Mouse (Mus musculus) MEL (cell line): ENCODE results near the gene Hinfp. TPM values are rescaled to one million over a fixed set of nuclear protein-coding genes. Genes with fewer than 3 reads are reported as not detected.
A peak's percentile ranks its signal among the peaks of the same experiment; 100 is the strongest.
"Not testable (repeated sequence)": the region's sequence is repeated elsewhere in the genome, so short reads cannot be mapped to it uniquely, and the experiment has no call there.

ENCODE experiments used
- DNase-seq: peaks from one replicate; pipeline ENCODE4 v3.0.0; 2011; ENCODE audit warnings: low read depth, low spot score
- H3K27ac ChIP-seq: 2 replicates; pipeline ENCODE4 v1.5.1; 2012; ENCODE audit warnings: low read depth, mild to moderate bottlenecking, control low read depth, low read length, moderate library complexity; ENCODE audit not compliant: control insufficient read depth
- H3K27me3 ChIP-seq, 2 experiments: fragments of 150-350 bp in 1 of 2; sonication (generic) in 1 of 2; 2 replicates each; pipeline ENCODE4 v1.6.1; 2012; ENCODE audit warnings: low read length in 2 of 2, mild to moderate bottlenecking in 2 of 2, improper control_type of control experiment in 1 of 2, moderate library complexity in 1 of 2; ENCODE audit not compliant: insufficient read depth in 2 of 2, control insufficient read depth in 1 of 2
- H3K36me3 ChIP-seq, 2 experiments: 2 replicates each; pipeline ENCODE4 v1.6.1; 2012 to 2014; ENCODE audit warnings: low read length in 2 of 2, improper control_type of control experiment in 1 of 2, inconsistent platforms in 1 of 2, mild to moderate bottlenecking in 1 of 2; ENCODE audit not compliant: insufficient read depth in 2 of 2, control insufficient read depth in 1 of 2
- H3K4me1 ChIP-seq, 2 experiments: fragments of 150-350 bp in 1 of 2; sonication (generic) in 1 of 2; 2 replicates each; pipeline ENCODE4 v1.6.1; 2012; ENCODE audit warnings: low read length in 2 of 2, improper control_type of control experiment in 1 of 2, mild to moderate bottlenecking in 1 of 2; ENCODE audit not compliant: insufficient read depth in 2 of 2, control insufficient read depth in 1 of 2
- H3K4me3 ChIP-seq, 2 experiments: fragments of 150-350 bp in 1 of 2; sonication (generic) in 1 of 2; 2 replicates each; pipeline ENCODE4 v1.5.1; 2012; ENCODE audit warnings: low read depth in 2 of 2, low read length in 2 of 2, mild to moderate bottlenecking in 2 of 2, moderate library complexity in 2 of 2, control low read depth in 1 of 2, improper control_type of control experiment in 1 of 2; ENCODE audit not compliant: control insufficient read depth in 1 of 2, insufficient read depth in 1 of 2
- H3K79me2 ChIP-seq: 2 replicates; pipeline ENCODE4 v1.6.1; 2012; ENCODE audit warnings: mild to moderate bottlenecking, low read length, moderate library complexity; ENCODE audit not compliant: control insufficient read depth, poor library complexity, insufficient read depth
- H3K9ac ChIP-seq: 2 replicates; pipeline ENCODE4 v1.6.1; 2012; ENCODE audit warnings: low read depth, mild to moderate bottlenecking, control low read depth, low read length, moderate library complexity; ENCODE audit not compliant: control insufficient read depth, poor library complexity, severe bottlenecking
- H3K9me3 ChIP-seq: fragments of 150-350 bp; sonication (generic); replicated peaks from 2 replicates; pipeline ENCODE4 v1.6.1; 2012; ENCODE audit warnings: mild to moderate bottlenecking, low read length, improper control_type of control experiment, moderate library complexity; ENCODE audit not compliant: insufficient read depth
- CHD1 ChIP-seq: IDR thresholded peaks from 2 replicates; pipeline ENCODE4 v1.6.1; 2012; ENCODE audit warnings: low read depth, mild to moderate bottlenecking, inconsistent platforms, low read length, improper control_type of control experiment
- CTCF ChIP-seq, 3 experiments: IDR thresholded peaks in 2 of 3; conservative IDR thresholded peaks in 1 of 3; 2 replicates each; pipeline ENCODE4 v1.5.1; 2011 to 2012; ENCODE audit warnings: low read length in 3 of 3, low read depth in 2 of 3, mild to moderate bottlenecking in 2 of 3, improper control_type of control experiment in 1 of 3, inconsistent platforms in 1 of 3, mixed read lengths in 1 of 3, moderate library complexity in 1 of 3; ENCODE audit not compliant: control insufficient read depth in 1 of 3, insufficient read depth in 1 of 3, poor library complexity in 1 of 3, severe bottlenecking in 1 of 3
- ETS1 ChIP-seq: IDR thresholded peaks from 2 replicates; pipeline ENCODE4 v1.6.1; 2012; ENCODE audit warnings: low read depth, mild to moderate bottlenecking, inconsistent platforms, low read length, improper control_type of control experiment, moderate library complexity
- GABPA ChIP-seq: IDR thresholded peaks from 2 replicates; pipeline ENCODE4 v1.6.1; 2012; ENCODE audit warnings: low read depth, mild to moderate bottlenecking, inconsistent platforms, low read length, improper control_type of control experiment, moderate library complexity
- GATA1 ChIP-seq: IDR thresholded peaks from 2 replicates; pipeline ENCODE4 v1.6.1; 2011; ENCODE audit warnings: low read depth, low read length, improper control_type of control experiment
- HCFC1 ChIP-seq: IDR thresholded peaks from 2 replicates; pipeline ENCODE4 v1.6.1; 2012; ENCODE audit warnings: low read depth, mild to moderate bottlenecking, inconsistent platforms, low read length, improper control_type of control experiment, moderate library complexity
- KAT2A ChIP-seq: conservative IDR thresholded peaks from 2 replicates; pipeline ENCODE4 v1.6.1; 2012; ENCODE audit warnings: low read depth, low read length, improper control_type of control experiment, inconsistent platforms
- MAX ChIP-seq: IDR thresholded peaks from 2 replicates; pipeline ENCODE4 v1.6.1; 2011; ENCODE audit warnings: low read length, improper control_type of control experiment
- MAZ ChIP-seq: IDR thresholded peaks from 2 replicates; pipeline ENCODE4 v1.6.1; 2012; ENCODE audit warnings: low read depth, mild to moderate bottlenecking, inconsistent platforms, low read length, improper control_type of control experiment
- MXI1 ChIP-seq: IDR thresholded peaks from 2 replicates; pipeline ENCODE4 v1.6.1; 2011; ENCODE audit warnings: mild to moderate bottlenecking, low read depth, low read length, improper control_type of control experiment
- MYB ChIP-seq: IDR thresholded peaks from 2 replicates; pipeline ENCODE4 v1.6.1; 2011; ENCODE audit warnings: mild to moderate bottlenecking, low read depth, low read length, improper control_type of control experiment
- MYC ChIP-seq: IDR thresholded peaks from 2 replicates; pipeline ENCODE4 v1.6.1; 2011; ENCODE audit warnings: low read depth, mild to moderate bottlenecking, low read length, improper control_type of control experiment, moderate library complexity
- NRF1 ChIP-seq: IDR thresholded peaks from 2 replicates; pipeline ENCODE4 v1.6.1; 2014; ENCODE audit warnings: low read depth, mild to moderate bottlenecking, inconsistent platforms, low read length, improper control_type of control experiment, moderate library complexity; ENCODE audit not compliant: poor library complexity, insufficient read depth, severe bottlenecking
- RAD21 ChIP-seq: IDR thresholded peaks from 2 replicates; pipeline ENCODE4 v1.6.1; 2011; ENCODE audit warnings: mild to moderate bottlenecking, low read depth, low read length, improper control_type of control experiment
- RCOR1 ChIP-seq: IDR thresholded peaks from 2 replicates; pipeline ENCODE4 v1.6.1; 2012; ENCODE audit warnings: low read depth, mild to moderate bottlenecking, inconsistent platforms, low read length, improper control_type of control experiment
- SIN3A ChIP-seq: IDR thresholded peaks from 2 replicates; pipeline ENCODE4 v1.6.1; 2012; ENCODE audit warnings: low read length, improper control_type of control experiment, inconsistent platforms
- SMC3 ChIP-seq: IDR thresholded peaks from 2 replicates; pipeline ENCODE4 v1.6.1; 2011; ENCODE audit warnings: low read depth, low read length, improper control_type of control experiment
- UBTF ChIP-seq: IDR thresholded peaks from 2 replicates; pipeline ENCODE4 v1.6.1; 2012; ENCODE audit warnings: low read depth, mild to moderate bottlenecking, inconsistent platforms, low read length, improper control_type of control experiment, moderate library complexity, borderline replicate concordance; ENCODE audit not compliant: insufficient read depth
- USF1 ChIP-seq: IDR thresholded peaks from 2 replicates; pipeline ENCODE4 v1.6.1; 2014; ENCODE audit warnings: low read depth, mild to moderate bottlenecking, inconsistent platforms, low read length, improper control_type of control experiment, moderate library complexity
- ZC3H11A ChIP-seq: IDR thresholded peaks from 2 replicates; pipeline ENCODE4 v1.6.1; 2012; ENCODE audit warnings: low read depth, mild to moderate bottlenecking, inconsistent platforms, low read length, improper control_type of control experiment
- ZNF384 ChIP-seq: IDR thresholded peaks from 2 replicates; pipeline ENCODE4 v1.6.1; 2012; ENCODE audit warnings: low read depth, mild to moderate bottlenecking, inconsistent platforms, low read length, improper control_type of control experiment
- polyA plus RNA-seq, 2 experiments: library from polyadenylated mRNA; stranded (reverse) in 1 of 2; unstranded in 1 of 2; fragments of >175 nt in 1 of 2; fragments of >200 nt in 1 of 2; gene quantifications; 2 replicates each; pipeline versions ENCODE4 v1.2.1 to v1.2.4; 2012; ENCODE audit warnings: low replicate concordance in 2 of 2, low read depth in 1 of 2; ENCODE audit not compliant: insufficient read length in 2 of 2, insufficient read depth in 1 of 2, missing spikeins in 1 of 2
- total RNA-seq: library from RNA; depleted of rRNA; stranded (reverse); fragments of 300-350 nt; gene quantifications from 2 replicates; pipeline ENCODE4 v1.2.3, GENCODE M21; 2012

Hinfp gene
- total and polyA plus RNA-seq, 3 experiments: 16.4 to 31.3 TPM; not detected in 1

DNA sequence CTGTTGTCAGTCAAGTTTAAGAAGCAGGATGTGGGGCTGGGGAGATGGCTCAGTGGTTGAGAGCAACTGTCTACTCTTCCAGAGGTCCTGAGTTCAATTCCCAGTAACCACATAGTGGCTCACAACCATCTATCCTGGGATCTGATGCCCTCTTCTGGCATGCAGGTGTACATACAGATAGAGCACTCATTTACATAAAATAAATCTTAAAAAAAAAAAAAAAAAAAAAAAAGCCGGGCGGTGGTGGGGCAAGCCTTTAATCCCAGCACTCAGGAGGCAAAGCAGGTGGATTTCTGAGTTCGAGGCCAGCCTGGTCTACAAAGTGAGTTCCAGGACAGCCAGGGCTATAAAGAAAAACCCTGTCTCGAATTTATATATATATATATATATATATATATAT, 18.2 kb upstream of the Hinfp start:
- TF ChIP-seq ZNF384 (peak; percentile 89), SMC3 (0 out of 2 replicates have a peak, but pooled peaks have one; percentile 15), RAD21 (peak; percentile 20), CTCF (IDR thresholded peaks at IDR 0.05 in 2 of 3, conservative IDR thresholded peaks at IDR 0.05 in 1 of 3; ENCODE audit: control insufficient read depth in 1 of 3, insufficient read depth in 1 of 3, low read depth in 2 of 3, low read length in 3 of 3, poor library complexity in 1 of 3, severe bottlenecking in 1 of 3) (peak in 2 of 3 experiments; percentile 10 to 27; a peak in 1 of 6 replicates)
- H3K4me3 ChIP-seq, H3K27ac ChIP-seq, H3K9me3 ChIP-seq, H3K36me3 ChIP-seq, H3K27me3 ChIP-seq, H3K9ac ChIP-seq: not testable (repeated sequence)
- Histone ChIP-seq H3K79me2 (peaks cover 19% of the 10 kb centered on the region; the same call in 1 of the 2 replicates), H3K4me1 (peaks cover 10 to 16% of the 10 kb centered on the region in 2 experiments)
- DNase-seq: peak; percentile 28

DNA sequence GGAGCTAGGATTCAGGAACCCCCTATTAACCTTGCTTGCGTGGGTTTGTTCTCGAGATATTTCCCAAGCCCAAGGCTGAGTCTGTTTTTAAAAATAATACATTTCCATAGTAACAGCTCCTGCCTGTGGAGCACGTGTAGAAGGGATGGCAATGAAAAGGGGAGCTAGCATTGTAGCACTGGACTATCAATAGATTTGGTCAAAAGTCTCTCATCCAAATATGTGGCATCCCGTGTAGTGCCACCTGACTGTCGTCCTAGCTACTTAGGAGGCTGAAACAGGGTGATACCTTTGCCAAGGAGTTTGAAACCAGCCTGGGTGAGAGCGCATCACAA, 15.3 kb upstream of the Hinfp start:
- Histone ChIP-seq H3K9ac (peak overlapping the region; percentile 50), H3K9me3 (no peaks in the 10 kb centered on the region), H3K4me1 (peaks cover 10 to 16% of the 10 kb centered on the region in 2 experiments), H3K27me3 (no peaks in the 10 kb centered on the region), H3K27ac (peak overlapping the region; percentile 9; the same call in 1 of the 2 replicates), H3K79me2 (peaks cover 9% of the 10 kb centered on the region; the same call in 1 of the 2 replicates), H3K4me3 (peak overlapping the region; percentile 44 to 58), H3K36me3 (peaks cover 0 to 12% of the 10 kb centered on the region in 2 experiments; a peak in 2 of 4 replicates)
- DNase-seq: no peak
- peak; percentile 17; the same call in 1 of the 2 replicates for TF ChIP-seq MAX
- TF ChIP-seq MAZ: no peak
- no peak for TF ChIP-seq CTCF (IDR thresholded peaks at IDR 0.05 in 2 of 3, conservative IDR thresholded peaks at IDR 0.05 in 1 of 3; ENCODE audit: control insufficient read depth in 1 of 3, insufficient read depth in 1 of 3, low read depth in 2 of 3, low read length in 3 of 3, poor library complexity in 1 of 3, severe bottlenecking in 1 of 3)
- TF ChIP-seq MXI1: peak; percentile 55; the same call in 1 of the 2 replicates
- no peak for TF ChIP-seq RAD21
- no peak for TF ChIP-seq SIN3A
- TF ChIP-seq CHD1: no peak

DNA sequence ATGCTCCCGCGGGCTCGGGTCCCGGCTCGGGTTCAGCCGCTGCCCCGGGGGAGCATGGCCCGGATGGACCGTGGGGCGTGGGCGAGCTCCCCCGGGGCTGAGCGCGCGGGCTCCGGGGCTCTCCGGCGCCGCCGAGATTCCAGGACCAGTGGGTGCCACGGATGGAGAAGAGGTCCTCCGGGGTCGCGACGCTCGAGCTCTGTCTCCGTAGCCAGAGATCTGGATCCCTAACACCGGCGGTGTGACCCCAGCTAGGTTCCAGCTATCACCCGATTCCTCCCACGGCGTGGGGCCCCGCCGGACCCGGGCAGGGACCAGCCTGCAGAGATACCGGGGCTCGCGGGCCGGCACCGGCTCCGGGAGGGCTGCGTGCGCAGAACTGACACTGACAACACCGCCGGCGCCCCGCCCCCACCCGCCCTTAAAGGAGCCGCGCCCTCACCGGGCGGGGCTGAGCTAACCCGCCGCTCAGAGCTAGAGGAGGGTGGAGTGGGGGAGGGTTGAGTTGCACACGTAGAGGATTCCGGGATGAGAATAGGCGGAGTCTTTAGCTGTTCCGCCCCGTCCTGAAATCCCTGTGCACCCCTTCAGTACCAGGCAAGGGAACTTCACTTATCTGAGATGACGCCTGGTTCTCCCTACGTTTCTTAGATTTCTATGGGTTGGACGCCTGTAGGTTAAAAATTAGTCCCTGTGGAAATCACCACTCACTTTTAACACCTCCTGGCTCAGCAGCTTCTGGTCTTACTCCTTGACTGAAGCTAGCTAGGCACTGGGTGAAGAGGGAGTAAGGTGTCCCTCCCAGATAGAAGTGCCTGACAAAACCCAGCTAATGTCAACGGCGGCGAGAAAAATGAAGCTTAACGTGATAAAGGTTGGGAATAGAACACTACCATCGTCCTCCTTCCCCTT, 14.7 kb upstream of the Hinfp start, which contains the start of gene C2cd2l:
TSS of gene C2cd2l (minus strand) at position 399 of the 912 bp plus-strand sequence.
- DNase-seq: peak; percentile 97
- no peaks in the 10 kb centered on the region for H3K27me3 ChIP-seq
- H3K9me3 ChIP-seq: no peaks in the 10 kb centered on the region
- peak within 1 kb of the TSS; percentile 27; the same call in 1 of the 2 replicates for H3K27ac ChIP-seq
- H3K4me3 ChIP-seq: peak within 1 kb of the TSS; percentile 93
- peaks cover 0 to 12% of the 10 kb centered on the region in 2 experiments; a peak in 2 of 4 replicates for H3K36me3 ChIP-seq
- H3K4me1 ChIP-seq: peaks cover 10 to 16% of the 10 kb centered on the region in 2 experiments
- peak within 1 kb of the TSS; percentile 85 for H3K9ac ChIP-seq
- peaks cover 9% of the 10 kb centered on the region; the same call in 1 of the 2 replicates for H3K79me2 ChIP-seq
- TF ChIP-seq MYB (no peak), USF1 (no peak), RAD21 (no peak), NRF1 (peak; percentile 69), CTCF (IDR thresholded peaks at IDR 0.05 in 2 of 3, conservative IDR thresholded peaks at IDR 0.05 in 1 of 3; ENCODE audit: control insufficient read depth in 1 of 3, insufficient read depth in 1 of 3, low read depth in 2 of 3, low read length in 3 of 3, poor library complexity in 1 of 3, severe bottlenecking in 1 of 3) (0 out of 6 replicates have a peak, but pooled peaks of 1 of the 3 experiments have one; percentile 0), RCOR1 (no peak; the same call in 1 of the 2 replicates), MYC (0 out of 2 replicates have a peak, but pooled peaks have one; percentile 14), UBTF (0 out of 2 replicates have a peak, but pooled peaks have one; percentile 27), GABPA (no peak), HCFC1 (peak; percentile 80), GATA1 (peak; percentile 6; the same call in 1 of the 2 replicates), ETS1 (peak; percentile 15; the same call in 1 of the 2 replicates), ZC3H11A (no peak), KAT2A (no peak)
